Mouse (Mus musculus) urinary bladder, postnatal 0 days (tissue): ENCODE measurements around the gene Hipk3. TPM values are rescaled to one million over a fixed set of nuclear protein-coding genes. Genes with fewer than 3 reads are reported as not detected.

Experiments
- microRNA counts: library from miRNA; unstranded; fragments of <30 nt; microRNA quantifications from one replicate; lab custom pipeline; 2016
- microRNA-seq: library from miRNA; unstranded; fragments of <30 nt; microRNA quantifications from one replicate; pipeline ENCODE4, GENCODE M21; 2016
- polyA plus RNA-seq: library from polyadenylated mRNA; unstranded; fragments of >200 nt; fragmentation: Nextera tagmentation; extraction: Ambion mirVana; gene quantifications from 2 replicates; pipeline ENCODE4 v1.2.1, GENCODE M21; 2015

Hipk3 gene
- 14.9 and 17.5 TPM in 2 replicates for polyA plus RNA-seq

DNA sequence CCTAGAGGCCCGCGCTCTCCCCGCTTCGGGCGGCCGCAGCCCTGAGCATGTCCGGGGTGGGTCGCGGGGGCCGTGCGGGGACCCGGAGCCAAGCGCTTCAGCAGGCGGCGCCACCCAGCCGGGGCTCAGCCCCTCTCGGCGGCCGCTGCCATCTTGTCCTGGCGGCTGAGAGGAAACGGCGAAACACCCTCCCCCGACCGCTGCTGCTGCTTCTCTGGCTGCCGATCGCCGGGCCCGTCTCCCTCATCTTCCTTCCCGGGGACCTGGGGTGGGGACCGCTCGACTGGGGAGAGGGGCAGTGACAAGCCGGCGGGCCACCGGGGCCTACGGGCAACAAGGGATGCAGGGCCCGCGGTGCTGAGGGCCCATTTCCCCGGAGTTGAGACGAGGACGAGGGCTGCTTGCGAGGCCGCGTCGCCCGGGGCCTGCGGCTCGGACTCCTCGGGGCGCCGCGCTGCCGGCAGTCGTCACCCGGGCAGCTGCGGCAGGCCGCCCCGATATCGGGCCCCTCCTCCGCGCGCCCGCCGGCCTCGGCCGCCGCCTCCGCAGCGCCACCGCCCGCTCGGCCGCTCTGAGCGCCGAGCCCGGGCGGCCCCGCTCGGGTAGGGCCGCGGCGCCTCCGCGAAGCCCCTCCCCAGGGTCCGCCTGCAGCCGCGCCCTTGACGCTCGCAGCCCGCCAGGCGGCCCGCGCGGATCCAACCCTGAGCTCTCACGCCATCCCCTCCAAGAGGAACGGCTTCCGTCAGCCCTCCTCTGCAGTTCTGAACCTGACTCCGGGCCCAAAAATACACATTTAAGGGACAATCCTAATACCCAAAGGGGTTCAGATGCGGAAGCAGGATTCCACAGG, at the start of gene Hipk3:
Gene Hipk3 (minus strand): TSS at position 496 of the 850 bp plus-strand sequence.

DNA sequence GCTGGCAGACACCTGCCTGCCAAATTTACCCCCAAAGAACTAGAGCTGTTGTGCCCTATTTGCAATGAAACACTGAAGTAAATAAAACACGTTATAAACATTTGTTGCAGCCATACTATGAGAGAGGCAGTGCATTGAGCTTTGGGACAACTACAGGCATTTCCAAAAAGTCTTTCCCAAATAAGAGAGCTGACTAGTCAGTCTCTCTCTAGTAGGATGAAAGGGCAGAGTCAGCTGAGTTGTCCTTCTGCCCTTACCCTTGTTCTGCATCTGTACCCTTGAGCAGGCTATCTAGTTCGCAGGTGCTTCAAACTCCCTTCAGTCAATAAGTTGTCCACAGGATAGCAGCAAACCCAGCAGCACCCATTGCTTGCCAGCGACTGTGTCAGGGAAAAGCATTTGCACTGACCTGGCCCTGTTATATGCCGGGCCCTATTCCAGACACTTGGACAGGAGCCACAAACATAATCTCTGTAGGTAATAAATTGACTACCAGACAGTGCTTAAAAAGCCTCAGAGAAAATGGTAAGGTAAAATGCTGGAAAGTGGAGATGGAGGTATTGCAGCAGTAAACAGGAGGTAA, 83.2 kb downstream of the Hipk3 start, which contains the start of gene D430041D05Rik:
Gene D430041D05Rik (minus strand): TSS at position 51 of the 583 bp plus-strand sequence.

MicroRNA genes within 50 kb of the gene (microRNA counts, 519-probe panel; counts per million panel counts)
- microRNA mmu-miR-1902 (lab: Ali Mortazavi, UCI), result 2,791 counts per million, percentile 39 among the panel's probes with 10 or more counts

Small RNA genes lying within 50 kb of the gene (microRNA-seq; reads per million reads assigned to microRNA genes)
- gene Mir1902, result not detected

Other genes with a start within 250 kb of the Hipk3 start
- gene D430041D05Rik, start 83.4 kb downstream of the Hipk3 start, polyA plus RNA-seq, result 0.01 and 0.04 TPM in 2 replicates
- gene Cstf3, start 96.1 kb upstream of the Hipk3 start, polyA plus RNA-seq, result 36.2 and 49.1 TPM in 2 replicates
- gene Tcp11l1, start 217.7 kb upstream of the Hipk3 start, polyA plus RNA-seq, result 36.2 and 38.8 TPM in 2 replicates
- not detected in 2 replicates for gene Pin1rt1, start 221.9 kb upstream of the Hipk3 start, polyA plus RNA-seq
- gene Depdc7, start 248.4 kb upstream of the Hipk3 start, polyA plus RNA-seq, result 9.5 and 12.0 TPM in 2 replicates